Mouse (Mus musculus) heart, adult 2 months (tissue): ENCODE measurements around the gene Mindy1. TPM values are rescaled to one million over a fixed set of nuclear protein-coding genes. Genes with fewer than 3 reads are reported as not detected.
"Not testable (repeated sequence)": the region's sequence is repeated elsewhere in the genome, so short reads cannot be mapped to it uniquely, and the experiment has no call there.

Experiments used
- DNase-seq, 2 experiments: peaks; one replicate each; pipeline ENCODE4 v3.0.0; 2021
- H3K27ac ChIP-seq: fragments of 200-600 bp; 2 replicates; pipeline ENCODE4 v1.8.1; 2022
- H3K27me3 ChIP-seq: fragments of 200-500 bp; 2 replicates; pipeline ENCODE4 v1.6.1; 2012; ENCODE audit warnings: mild to moderate bottlenecking, low read length, inconsistent platforms, mixed read lengths; ENCODE audit not compliant: control insufficient read depth, insufficient read depth
- H3K36me3 ChIP-seq: fragments of 200-500 bp; 2 replicates; pipeline ENCODE4 v1.6.1; 2012; ENCODE audit warnings: low read length, inconsistent platforms; ENCODE audit not compliant: control insufficient read depth, insufficient read depth
- H3K4me1 ChIP-seq: fragments of 200-500 bp; 2 replicates; pipeline ENCODE4 v1.6.1; 2011; ENCODE audit warnings: low read length; ENCODE audit not compliant: control insufficient read depth, insufficient read depth
- H3K4me3 ChIP-seq: fragments of 200-600 bp; 2 replicates; pipeline ENCODE4 v1.8.1; 2022
- H3K79me2 ChIP-seq: fragments of 200-500 bp; replicated peaks from 2 replicates; pipeline ENCODE4 v1.6.1; 2012; ENCODE audit warnings: mild to moderate bottlenecking, inconsistent platforms, low read length, moderate library complexity, mixed read lengths; ENCODE audit not compliant: control insufficient read depth, insufficient read depth
- H3K9ac ChIP-seq: fragments of 200-500 bp; 2 replicates; pipeline ENCODE4 v1.6.1; 2012; ENCODE audit warnings: low read depth, mild to moderate bottlenecking, control low read depth, inconsistent platforms, low read length, mixed read lengths
- CTCF ChIP-seq: fragments of 200-600 bp; IDR thresholded peaks from 2 replicates; pipeline ENCODE4 v1.8.1; 2022; ENCODE audit warnings: antibody characterized with exemption, mild to moderate bottlenecking, moderate library complexity
- EP300 ChIP-seq: fragments of 200-500 bp; IDR thresholded peaks from 2 replicates; pipeline ENCODE4 v1.6.1; 2011; ENCODE audit warnings: low read depth, low read length, control low read depth; ENCODE audit not compliant: insufficient read depth
- POLR2A ChIP-seq: fragments of 200-500 bp; IDR thresholded peaks from 2 replicates; pipeline ENCODE4 v1.6.1; 2011; ENCODE audit warnings: mild to moderate bottlenecking, low read depth, low read length, control low read depth; ENCODE audit not compliant: insufficient read depth
- WGBS: fragments of 180-500 bp; shearing (Covaris S2); methylation state at CpG from one replicate; pipeline ENCODE4 v1.1.7; 2018; 5-methylcytosine and 5-hydroxymethylcytosine counted together
- intact Hi-C: fragments of 180-260 bp; cut with DNase I; formaldehyde crosslinking; loops from one replicate; pipeline ENCODE4 v1.15.1; 2025
- polyA plus RNA-seq: library from polyadenylated mRNA; depleted of rRNA; stranded (reverse); fragments of >200 nt; gene quantifications from 2 replicates; pipeline ENCODE4 v1.2.3, GENCODE M21; 2012; rRNA removed
- total RNA-seq, 2 experiments: library from RNA; stranded (reverse); gene quantifications; 2 replicates each; pipeline ENCODE4 v1.2.3; 2021

The Mindy1 gene
- total and polyA plus RNA-seq, 3 experiments: 17.5 to 32.2 (median 21.3) TPM

DNA sequence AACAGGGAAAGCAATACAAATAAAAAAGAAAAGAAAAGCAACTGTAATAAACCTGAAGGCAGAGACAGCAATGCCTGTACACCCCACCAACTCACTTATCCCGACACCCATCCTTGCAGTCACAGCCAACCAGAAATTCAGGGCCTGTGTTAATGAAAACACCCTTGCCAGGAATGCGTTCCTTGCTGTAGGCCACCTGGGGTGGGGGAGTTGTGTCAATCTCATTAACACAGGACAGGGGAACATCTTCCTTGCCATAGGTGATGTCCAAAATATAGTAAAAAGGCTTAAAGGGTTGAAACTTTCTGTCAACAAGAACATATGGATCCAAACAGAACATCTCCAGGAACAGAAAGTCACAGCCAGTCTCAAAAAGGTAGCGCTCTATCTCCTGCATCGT, 57.1 kb downstream of the Mindy1 start:
- intact Hi-C loops: no loop called here
- WGBS: 96% methylated on average over 4 of the region's 4 CpGs
- TF ChIP-seq CTCF (no peak), EP300 (no peak), POLR2A (no peak)

GRCm38 (mm10) chr3:95343356-95344000, 62.3 kb downstream of the Mindy1 start:
- H3K4me1 ChIP-seq, H3K4me3 ChIP-seq, H3K9ac ChIP-seq, intact Hi-C loops, H3K27me3 ChIP-seq, H3K36me3 ChIP-seq, H3K79me2 ChIP-seq, DNase-seq, H3K27ac ChIP-seq: not testable (repeated sequence)
- WGBS: 94% methylated on average over 9 of the region's 9 CpGs

More for the DNA sequence above, 57.1 kb downstream of the Mindy1 start:
- no peaks in the 10 kb centered on the region for H3K79me2 ChIP-seq
- no peak overlapping the region for H3K27ac ChIP-seq
- H3K4me1 ChIP-seq: no peaks in the 10 kb centered on the region
- H3K4me3 ChIP-seq: no peak overlapping the region
- no peaks in the 10 kb centered on the region for H3K27me3 ChIP-seq
- DNase-seq: no peak
- H3K9ac ChIP-seq: no peak overlapping the region
- peaks cover 2% of the 10 kb centered on the region; the same call in 1 of the 2 replicates for H3K36me3 ChIP-seq

Other genes with a start within 250 kb of the Mindy1 start
- gene Psmd4, start 238.7 kb upstream of the Mindy1 start, total RNA-seq: 100 to 1,000 TPM; 121 to 140 TPM
- gene Psmd4, start 238.7 kb upstream of the Mindy1 start, polyA plus RNA-seq: 119 and 144 TPM in 2 replicates
- 10 to 100 TPM; 15.8 to 16.8 TPM for gene Pip5k1a, start 174.4 kb upstream of the Mindy1 start, total RNA-seq
- 11.8 and 17.9 TPM in 2 replicates for gene Pip5k1a, start 174.4 kb upstream of the Mindy1 start, polyA plus RNA-seq
- 10 to 100 TPM; 31.8 to 36.5 TPM for gene Vps72, start 170.3 kb upstream of the Mindy1 start, total RNA-seq
- 34.5 and 39.2 TPM in 2 replicates for gene Vps72, start 170.3 kb upstream of the Mindy1 start, polyA plus RNA-seq
- gene Tmod4, start 156.9 kb upstream of the Mindy1 start, total RNA-seq: 10 to 100 TPM; 22.6 to 30.9 TPM
- gene Tmod4, start 156.9 kb upstream of the Mindy1 start, polyA plus RNA-seq: 23.3 and 25.6 TPM in 2 replicates
- 10 to 100 TPM; 28.3 to 32.1 TPM for gene Scnm1, start 147.3 kb upstream of the Mindy1 start, total RNA-seq
- gene Scnm1, start 147.3 kb upstream of the Mindy1 start, polyA plus RNA-seq: 46.8 and 67.9 TPM in 2 replicates
- gene Lysmd1, start 147.3 kb upstream of the Mindy1 start, total RNA-seq: 1 to 10 TPM; 4.5 to 6.3 TPM
- gene Lysmd1, start 147.3 kb upstream of the Mindy1 start, polyA plus RNA-seq: 5.8 and 7.8 TPM in 2 replicates
- gene Tnfaip8l2, start 139.0 kb upstream of the Mindy1 start, total RNA-seq: 1 to 10 TPM; 1.5 to 2.1 TPM
- gene Tnfaip8l2, start 139.0 kb upstream of the Mindy1 start, polyA plus RNA-seq: 3.3 and 4.9 TPM in 2 replicates
- 1 to 10 TPM; 3.8 to 3.9 TPM for gene Sema6c, start 120.9 kb upstream of the Mindy1 start, total RNA-seq
- gene Sema6c, start 120.9 kb upstream of the Mindy1 start, polyA plus RNA-seq: 16.9 and 21.1 TPM in 2 replicates
- gene Gabpb2, start 63.4 kb upstream of the Mindy1 start, total RNA-seq: 10 to 100 TPM; 13.5 to 14.1 TPM
- gene Gabpb2, start 63.4 kb upstream of the Mindy1 start, polyA plus RNA-seq: 8.6 and 15.8 TPM in 2 replicates
- gene Cdc42se1, start 52.6 kb upstream of the Mindy1 start, total RNA-seq: 10 to 100 TPM; 16.8 to 18.9 TPM
- 19.0 and 24.2 TPM in 2 replicates for gene Cdc42se1, start 52.6 kb upstream of the Mindy1 start, polyA plus RNA-seq
- gene Mllt11, start 49.2 kb upstream of the Mindy1 start, total RNA-seq: 1 to 10 TPM; 5.6 to 6.9 TPM
- 13.7 and 23.9 TPM in 2 replicates for gene Mllt11, start 49.2 kb upstream of the Mindy1 start, polyA plus RNA-seq
- not detected for gene Gm128, start 39.7 kb upstream of the Mindy1 start, total RNA-seq
- 0.16 and 0.26 TPM in 2 replicates for gene Gm128, start 39.7 kb upstream of the Mindy1 start, polyA plus RNA-seq
- gene Bnipl, start 30.2 kb upstream of the Mindy1 start, total RNA-seq: not detected
- 0.12 and 0.25 TPM in 2 replicates for gene Bnipl, start 30.2 kb upstream of the Mindy1 start, polyA plus RNA-seq
- 10 to 100 TPM; 23.4 to 26.1 TPM for gene Prune1, start 731 bp downstream of the Mindy1 start, total RNA-seq
- 28.4 and 45.8 TPM in 2 replicates for gene Prune1, start 731 bp downstream of the Mindy1 start, polyA plus RNA-seq
- gene Anxa9, start 25.8 kb downstream of the Mindy1 start, total RNA-seq: under 1 TPM; 0.59 to 0.68 TPM
- 1.1 and 1.6 TPM in 2 replicates for gene Anxa9, start 25.8 kb downstream of the Mindy1 start, polyA plus RNA-seq
- 10 to 100 TPM; 35.3 to 39.3 TPM for gene Cers2, start 33.4 kb downstream of the Mindy1 start, total RNA-seq
- gene Cers2, start 33.4 kb downstream of the Mindy1 start, polyA plus RNA-seq: 65.6 and 69.1 TPM in 2 replicates
- 10 to 100 TPM; 10.4 to 12.2 TPM for gene Setdb1, start 75.9 kb downstream of the Mindy1 start, total RNA-seq
- gene Setdb1, start 75.9 kb downstream of the Mindy1 start, polyA plus RNA-seq: 8.0 and 12.6 TPM in 2 replicates
- gene 4930558C23Rik, start 121.5 kb downstream of the Mindy1 start, total RNA-seq: not detected
- gene 4930558C23Rik, start 121.5 kb downstream of the Mindy1 start, polyA plus RNA-seq: 0.26 TPM in 1 of 2 replicates, not detected in the other
- gene Arnt, start 153.0 kb downstream of the Mindy1 start, total RNA-seq: 10 to 100 TPM; 37.4 to 41.5 TPM
- 26.2 and 34.1 TPM in 2 replicates for gene Arnt, start 153.0 kb downstream of the Mindy1 start, polyA plus RNA-seq
- 1 to 10 TPM; 7.4 to 8.7 TPM for gene Ctsk, start 217.9 kb downstream of the Mindy1 start, total RNA-seq
- gene Ctsk, start 217.9 kb downstream of the Mindy1 start, polyA plus RNA-seq: 5.4 and 9.1 TPM in 2 replicates
- gene Ctss, start 245.4 kb downstream of the Mindy1 start, total RNA-seq: 10 to 100 TPM; 15.3 to 16.5 TPM
- 10.3 and 12.4 TPM in 2 replicates for gene Ctss, start 245.4 kb downstream of the Mindy1 start, polyA plus RNA-seq